Mouse (Mus musculus) myocyte (in vitro differentiated cells): ENCODE results near the gene Tmem131l. TPM values are rescaled to one million over a fixed set of nuclear protein-coding genes. Genes with fewer than 3 reads are reported as not detected.

Experiments used
- H3K27me3 ChIP-seq: one replicate; pipeline ENCODE4 v1.6.1; 2011; ENCODE audit not compliant: control insufficient read depth, insufficient read depth, insufficient read length
- H3K36me3 ChIP-seq: one replicate; pipeline ENCODE4 v1.6.1; 2011; ENCODE audit not compliant: control insufficient read depth, insufficient read depth
- H3K4me2 ChIP-seq: one replicate; pipeline ENCODE4 v1.6.1; 2011; ENCODE audit warnings: low read depth, control low read depth
- H3K4me3 ChIP-seq: one replicate; pipeline ENCODE4 v1.5.1; 2011; ENCODE audit warnings: mild to moderate bottlenecking, control low read depth, moderate library complexity
- H3K79me2 ChIP-seq: one replicate; pipeline ENCODE4 v1.6.1; 2011; ENCODE audit not compliant: control insufficient read depth, insufficient read depth
- H3ac ChIP-seq: one replicate; pipeline ENCODE4 v1.6.1; 2011; ENCODE audit not compliant: control insufficient read depth, insufficient read length
- CEBPB ChIP-seq: IDR thresholded peaks from 2 replicates; pipeline ENCODE4 v1.6.1; 2011; ENCODE audit warnings: mild to moderate bottlenecking, moderate library complexity; ENCODE audit not compliant: poor library complexity, insufficient read depth, severe bottlenecking
- E2F4 ChIP-seq: IDR thresholded peaks from one replicate; pipeline ENCODE4 v1.6.1; 2011; ENCODE audit warnings: mild to moderate bottlenecking, control low read depth, moderate library complexity; ENCODE audit not compliant: insufficient read depth
- MAX ChIP-seq: IDR thresholded peaks from one replicate; pipeline ENCODE4 v1.6.1; 2011; ENCODE audit warnings: low read depth, mild to moderate bottlenecking, control low read depth
- MYOD1 ChIP-seq, 3 experiments: IDR thresholded peaks; one replicate each; pipeline ENCODE4 v1.6.1; 2011; ENCODE audit warnings: control low read depth in 2 of 3, low read depth in 2 of 3, mild to moderate bottlenecking in 2 of 3, moderate library complexity in 1 of 3; ENCODE audit not compliant: insufficient read length in 2 of 3, control insufficient read depth in 1 of 3
- MYOG ChIP-seq, 3 experiments: IDR thresholded peaks; one replicate each; pipeline ENCODE4 v1.6.1; 2011; ENCODE audit warnings: control low read depth in 2 of 3, low read depth in 2 of 3, mild to moderate bottlenecking in 2 of 3; ENCODE audit not compliant: insufficient read length in 2 of 3, control insufficient read depth in 1 of 3, insufficient read depth in 1 of 3
- POLR2A ChIP-seq: IDR thresholded peaks from one replicate; pipeline ENCODE4 v1.6.1; 2011; ENCODE audit warnings: low read depth, mild to moderate bottlenecking, control low read depth, moderate library complexity; ENCODE audit not compliant: insufficient read length
- POLR2AphosphoS2 ChIP-seq: IDR thresholded peaks from one replicate; pipeline ENCODE4 v1.6.1; 2011; ENCODE audit warnings: low read depth, control low read depth; ENCODE audit not compliant: insufficient read length
- REST ChIP-seq: IDR thresholded peaks from one replicate; pipeline ENCODE4 v1.6.1; 2011; ENCODE audit warnings: mild to moderate bottlenecking, control low read depth, moderate library complexity; ENCODE audit not compliant: insufficient read depth, insufficient read length
- SRF ChIP-seq: IDR thresholded peaks from one replicate; pipeline ENCODE4 v1.6.1; 2011; ENCODE audit warnings: low read depth; ENCODE audit not compliant: control insufficient read depth, insufficient read length
- TCF12 ChIP-seq: IDR thresholded peaks from one replicate; pipeline ENCODE4 v1.6.1; 2011; ENCODE audit warnings: mild to moderate bottlenecking, control low read depth; ENCODE audit not compliant: poor library complexity, insufficient read depth, severe bottlenecking
- TCF3 ChIP-seq: IDR thresholded peaks from one replicate; pipeline ENCODE4 v1.6.1; 2011; ENCODE audit warnings: low read depth, control low read depth; ENCODE audit not compliant: insufficient read length
- USF1 ChIP-seq: IDR thresholded peaks from one replicate; pipeline ENCODE4 v1.6.1; 2011; ENCODE audit warnings: low read depth, mild to moderate bottlenecking, control low read depth, moderate library complexity
- polyA plus RNA-seq: library from polyadenylated mRNA; unstranded; fragments of >200 nt; fragmentation: generic; extraction: Trizol; gene quantifications from one replicate; pipeline ENCODE4 v1.2.1, GENCODE M21; 2012; ENCODE audit warnings: missing spikeins

Tmem131l gene
- polyA plus RNA-seq, 1 experiment = 11.0 TPM

GRCm38 (mm10) chr3:84024512-84025072 is 15.4 kb downstream of the Tmem131l start:
- TF ChIP-seq TCF3 = no peak
- no peak for TF ChIP-seq E2F4
- TF ChIP-seq SRF = no peak
- TF ChIP-seq MAX = no peak
- TF ChIP-seq MYOG (IDR thresholded peaks at IDR 0.05; ENCODE audit: control insufficient read depth in 1 of 3, insufficient read depth in 1 of 3, insufficient read length in 2 of 3, low read depth in 2 of 3) = no peak
- TF ChIP-seq TCF12 = no peak
- no peak for TF ChIP-seq POLR2AphosphoS2
- TF ChIP-seq USF1 = no peak
- TF ChIP-seq POLR2A = no peak
- no peak for TF ChIP-seq MYOD1 (IDR thresholded peaks at IDR 0.05; ENCODE audit: control insufficient read depth in 1 of 3, insufficient read length in 2 of 3, low read depth in 2 of 3)
- TF ChIP-seq REST = no peak
- TF ChIP-seq CEBPB = no peak
- Histone ChIP-seq H3ac (no peak overlapping the region), H3K4me3 (no peak overlapping the region), H3K36me3 (no peaks in the 10 kb centered on the region), H3K27me3 (no peaks in the 10 kb centered on the region), H3K4me2 (no peak overlapping the region), H3K79me2 (no peaks in the 10 kb centered on the region)

- H3ac ChIP-seq = no peak overlapping the region
- no peaks in the 10 kb centered on the region for H3K79me2 ChIP-seq
- TF ChIP-seq MYOD1 (IDR thresholded peaks at IDR 0.05; ENCODE audit: control insufficient read depth in 1 of 3, insufficient read length in 2 of 3, low read depth in 2 of 3) (peak in 1 of 3 experiments; percentile 39), CEBPB (no peak), MYOG (IDR thresholded peaks at IDR 0.05; ENCODE audit: control insufficient read depth in 1 of 3, insufficient read depth in 1 of 3, insufficient read length in 2 of 3, low read depth in 2 of 3) (peak in 1 of 3 experiments; percentile 34)
- H3K36me3 ChIP-seq = no peaks in the 10 kb centered on the region
- peak overlapping the region; percentile 64 for H3K4me2 ChIP-seq
- H3K27me3 ChIP-seq = no peaks in the 10 kb centered on the region
- no peak overlapping the region for H3K4me3 ChIP-seq
These were observed 17.3 kb downstream of the Tmem131l start for GRCm38 (mm10) chr3:84022723-84023122.

DNA sequence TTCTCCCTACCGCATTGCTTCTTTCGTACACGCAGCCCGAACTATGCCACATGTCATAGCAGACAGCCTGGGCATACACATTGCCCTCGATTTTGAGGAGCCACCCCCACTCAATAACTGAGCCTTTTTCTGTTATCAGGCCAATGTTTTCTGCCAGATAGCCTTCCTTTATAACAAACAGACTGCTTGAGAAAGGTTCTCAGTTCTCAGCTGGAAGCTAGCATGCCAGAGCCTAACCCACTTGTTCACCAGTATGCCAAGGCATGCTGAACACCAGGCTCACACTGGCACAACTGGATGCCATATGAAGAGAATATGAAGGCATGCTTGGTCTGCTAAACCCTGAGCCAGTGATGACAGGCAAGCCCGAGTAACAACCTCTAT is 17.8 kb downstream of the Tmem131l start:
- Histone ChIP-seq H3K27me3 (no peaks in the 10 kb centered on the region), H3ac (no peak overlapping the region), H3K4me2 (peak overlapping the region; percentile 64), H3K36me3 (no peaks in the 10 kb centered on the region), H3K4me3 (no peak overlapping the region), H3K79me2 (no peaks in the 10 kb centered on the region)
- no peak for TF ChIP-seq REST
- no peak for TF ChIP-seq MYOD1 (IDR thresholded peaks at IDR 0.05; ENCODE audit: control insufficient read depth in 1 of 3, insufficient read length in 2 of 3, low read depth in 2 of 3)
- no peak for TF ChIP-seq TCF12
- no peak for TF ChIP-seq POLR2AphosphoS2
- TF ChIP-seq SRF = no peak
- no peak for TF ChIP-seq POLR2A
- TF ChIP-seq CEBPB = no peak
- TF ChIP-seq MAX = no peak
- no peak for TF ChIP-seq E2F4
- TF ChIP-seq MYOG (IDR thresholded peaks at IDR 0.05; ENCODE audit: control insufficient read depth in 1 of 3, insufficient read depth in 1 of 3, insufficient read length in 2 of 3, low read depth in 2 of 3) = no peak
- TF ChIP-seq TCF3 = no peak
- TF ChIP-seq USF1 = no peak

DNA sequence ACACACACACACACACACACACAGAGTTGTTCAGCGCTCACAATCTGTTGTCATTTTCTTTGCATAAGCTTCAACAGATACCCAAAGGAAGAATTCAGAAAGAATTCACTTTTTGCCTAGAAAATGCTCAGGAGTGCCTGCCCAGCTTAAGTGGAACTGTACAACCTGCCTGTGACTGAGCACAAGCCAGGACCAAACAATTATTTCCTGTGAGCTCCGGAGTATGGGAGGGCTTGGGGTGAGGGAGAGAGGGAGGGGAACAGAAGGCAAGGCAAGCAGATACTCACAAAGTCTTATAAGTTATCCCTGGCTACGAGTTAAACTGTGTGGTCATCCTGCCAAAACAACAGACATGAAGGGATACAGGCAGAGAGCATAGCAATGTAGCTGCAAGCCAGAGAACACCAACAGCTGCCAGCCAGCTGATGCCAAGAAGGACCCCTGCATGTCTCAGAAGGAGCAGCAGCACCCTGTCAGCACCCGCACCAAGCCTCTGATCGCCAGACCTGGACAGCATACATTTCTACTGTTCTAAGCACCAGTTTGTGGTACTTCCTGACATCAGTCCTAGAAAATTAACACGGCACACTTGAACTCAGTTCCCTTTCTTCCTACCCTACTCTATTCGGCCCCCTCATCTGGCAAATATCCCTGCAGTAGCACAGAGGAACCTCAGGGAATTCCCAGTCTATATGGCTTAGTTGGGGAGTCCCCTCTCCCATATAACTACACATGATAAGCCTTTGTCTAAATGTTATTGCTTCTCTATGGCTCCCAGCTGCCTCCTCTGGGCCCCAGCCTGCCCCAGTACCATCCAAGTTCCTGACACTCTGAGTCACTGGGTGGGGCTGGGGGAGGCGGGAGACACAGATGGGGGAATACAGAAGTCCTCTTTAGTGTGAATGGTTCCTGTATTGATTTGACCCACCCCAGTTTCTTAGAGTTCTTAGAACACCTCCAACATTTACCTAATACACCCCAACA is 18.5 kb downstream of the Tmem131l start:
- Histone ChIP-seq H3K27me3 (no peaks in the 10 kb centered on the region), H3ac (no peak overlapping the region), H3K4me2 (peak overlapping the region; percentile 64), H3K4me3 (no peak overlapping the region), H3K79me2 (no peaks in the 10 kb centered on the region), H3K36me3 (no peaks in the 10 kb centered on the region)
- TF ChIP-seq MYOD1 (IDR thresholded peaks at IDR 0.05; ENCODE audit: control insufficient read depth in 1 of 3, insufficient read length in 2 of 3, low read depth in 2 of 3) (peak in 2 of 3 experiments; percentile 77 to 81), MYOG (IDR thresholded peaks at IDR 0.05; ENCODE audit: control insufficient read depth in 1 of 3, insufficient read depth in 1 of 3, insufficient read length in 2 of 3, low read depth in 2 of 3) (peak in 2 of 3 experiments; percentile 48 to 77), TCF3 (peak; percentile 42), SRF (no peak), MAX (no peak), E2F4 (no peak), TCF12 (peak; percentile 2)
